Mouse (Mus musculus): ENCODE data around the gene Gm4952.
"Not testable (repeated sequence)": the region's sequence is repeated elsewhere in the genome, so short reads cannot be mapped to it uniquely, and the experiment has no call there.

The Gm4952 gene

DNA sequence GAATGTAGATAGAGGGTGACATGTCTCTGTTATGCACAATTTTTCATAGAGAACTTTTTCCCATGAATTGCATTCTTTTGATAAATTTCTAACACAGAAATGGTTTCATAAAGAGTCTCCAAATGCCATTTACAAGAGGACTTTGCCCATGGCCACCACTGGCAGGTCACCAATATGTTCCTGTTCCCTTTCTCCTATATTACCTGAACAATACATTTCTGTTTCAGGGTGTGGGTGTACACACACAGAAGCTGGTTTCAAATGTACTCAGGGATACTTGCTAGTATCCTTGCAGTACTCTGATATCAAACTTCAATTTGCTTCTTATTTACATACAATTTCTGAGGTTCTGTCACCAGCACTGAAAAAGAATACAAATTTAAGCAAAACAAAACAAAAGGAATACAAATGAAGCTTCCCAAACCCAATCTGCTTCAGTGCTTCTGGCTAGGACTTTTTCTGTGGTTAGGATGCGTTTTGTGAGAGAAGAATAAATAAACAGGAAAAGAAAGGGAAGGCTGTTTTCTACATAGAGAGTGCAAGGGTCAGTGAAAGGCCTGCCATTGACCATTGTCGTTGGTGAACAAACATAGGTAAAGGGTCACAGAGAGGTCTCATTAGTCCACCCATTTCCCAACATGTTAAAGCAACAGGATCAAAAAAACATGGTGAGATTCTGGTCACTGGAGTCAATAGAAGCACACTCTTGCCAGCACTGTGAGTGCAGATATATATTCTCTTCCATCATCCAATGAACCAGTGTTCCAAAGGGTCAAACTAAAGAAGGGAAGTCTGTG is 1.1 kb downstream of the Gm4952 start:
- no peak for DNase-seq

DNA sequence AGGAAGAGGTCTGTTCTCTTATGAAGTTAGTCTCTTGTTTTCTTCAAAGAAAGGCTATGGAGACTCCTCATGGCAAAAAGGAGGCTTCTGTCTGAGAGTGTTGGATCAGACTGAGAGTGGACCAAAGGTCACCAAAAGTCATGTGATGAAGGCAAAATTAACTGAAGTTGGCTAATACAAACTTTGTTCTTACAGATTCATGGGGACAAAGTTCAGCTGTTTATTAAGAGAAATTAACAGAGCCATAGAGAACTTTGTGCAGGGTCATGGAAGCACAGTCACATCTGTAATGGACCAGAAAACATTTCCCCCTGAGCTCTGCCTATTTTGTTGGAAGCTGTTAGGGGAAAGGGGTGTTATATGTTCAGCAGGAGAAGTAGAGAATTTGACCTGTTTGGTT is 8.6 kb downstream of the Gm4952 start:
- no peak for DNase-seq

DNA sequence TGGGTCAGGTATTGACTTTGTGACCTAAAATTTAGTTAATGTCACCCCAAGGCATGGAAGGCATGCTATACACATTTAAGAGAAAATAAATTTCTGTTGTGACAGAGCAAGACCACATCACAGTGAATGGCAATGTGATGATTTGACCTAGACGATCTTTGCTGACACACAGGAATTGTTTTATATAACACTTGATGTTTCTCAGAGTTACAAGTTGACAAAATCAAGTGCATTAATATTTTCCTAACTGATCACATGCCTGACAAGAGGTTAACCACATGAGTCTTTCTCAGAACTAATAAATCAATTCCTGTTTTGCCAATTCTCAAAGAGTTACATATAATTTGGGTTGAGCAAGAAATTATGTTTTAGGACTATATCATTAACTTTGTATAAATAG is 13.9 kb downstream of the Gm4952 start:
- no peak for DNase-seq

DNA sequence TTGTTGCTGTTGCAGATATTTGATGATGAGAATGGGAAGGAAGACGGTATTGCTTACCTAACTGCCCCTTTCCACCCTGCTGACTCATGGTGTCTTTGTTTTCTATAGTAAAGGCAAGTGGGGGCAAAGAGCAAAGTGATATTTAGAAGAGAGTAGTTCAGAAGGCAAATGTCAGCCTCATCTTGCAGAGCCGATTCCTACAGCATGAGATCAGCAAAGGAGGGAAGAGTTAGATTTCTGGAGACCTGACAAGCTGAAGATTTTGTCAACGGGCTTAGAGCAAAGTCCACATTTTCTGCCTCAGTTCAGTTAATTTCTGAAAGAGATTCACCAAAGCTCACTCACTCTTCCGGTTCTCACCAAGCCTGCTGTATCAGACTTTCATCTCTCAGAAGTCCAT is 33.4 kb downstream of the Gm4952 start, which contains the start of gene Glyat:
Glyat (plus strand) TSS at position 133 of the 400 bp plus-strand sequence.
- DNase-seq, result no peak

DNA sequence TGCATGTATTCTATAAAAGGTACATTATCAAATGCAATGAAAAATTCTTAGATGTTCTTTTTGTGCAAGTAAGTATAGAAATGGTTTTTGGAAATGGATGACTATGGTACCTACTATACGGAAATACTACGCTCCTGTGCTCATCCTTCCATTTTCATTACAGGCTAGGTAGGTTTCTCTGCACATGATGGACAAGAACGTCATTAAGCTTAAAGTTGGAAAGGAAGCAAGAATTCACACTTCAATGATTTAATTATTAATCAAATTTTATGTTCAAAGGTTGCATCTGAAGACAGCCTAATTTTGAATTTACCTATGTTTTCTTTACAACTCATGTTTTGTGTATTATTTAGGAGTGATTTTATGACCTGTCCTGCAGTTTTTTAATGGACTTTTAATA is 34.5 kb downstream of the Gm4952 start:
- DNase-seq, result no peak

DNA sequence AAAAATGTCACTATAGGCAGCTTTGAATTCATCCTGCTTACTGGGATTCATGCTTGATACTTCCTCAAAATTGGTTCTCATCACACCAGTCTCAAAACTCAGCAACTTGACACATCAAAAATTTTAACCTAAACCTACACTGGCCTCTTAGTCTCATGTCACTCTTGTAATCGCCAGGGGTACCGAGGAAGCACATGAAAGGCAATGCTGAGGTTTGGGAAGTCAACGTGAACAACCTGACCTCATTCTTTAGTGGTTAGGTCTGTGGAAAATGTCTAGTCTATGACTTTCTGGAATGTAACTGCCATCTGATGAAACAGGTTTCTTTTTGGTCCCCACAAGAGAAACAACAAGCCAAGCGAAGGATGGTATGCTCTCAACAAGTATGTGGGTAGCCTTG is 35.2 kb downstream of the Gm4952 start:
- DNase-seq, result no peak

DNA sequence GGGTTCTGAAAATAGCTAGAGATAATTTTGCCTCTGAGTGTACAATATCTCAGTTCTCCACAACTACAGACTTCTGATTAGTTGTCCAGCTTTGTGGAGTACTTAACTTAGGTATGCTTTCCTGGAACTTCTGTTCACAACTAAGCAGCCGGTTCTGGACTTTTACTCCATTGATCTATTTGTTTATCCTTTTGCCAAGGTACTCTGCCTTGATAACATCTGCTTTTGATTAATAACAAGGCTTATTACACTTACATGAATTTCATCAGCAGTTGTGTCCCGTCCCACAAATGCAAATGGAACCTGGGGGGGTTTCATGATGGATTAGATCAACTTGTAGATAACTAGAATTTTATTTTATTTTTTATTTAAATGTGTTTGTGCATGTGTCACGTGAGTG is 37.1 kb downstream of the Gm4952 start:
- DNase-seq, result no peak

DNA sequence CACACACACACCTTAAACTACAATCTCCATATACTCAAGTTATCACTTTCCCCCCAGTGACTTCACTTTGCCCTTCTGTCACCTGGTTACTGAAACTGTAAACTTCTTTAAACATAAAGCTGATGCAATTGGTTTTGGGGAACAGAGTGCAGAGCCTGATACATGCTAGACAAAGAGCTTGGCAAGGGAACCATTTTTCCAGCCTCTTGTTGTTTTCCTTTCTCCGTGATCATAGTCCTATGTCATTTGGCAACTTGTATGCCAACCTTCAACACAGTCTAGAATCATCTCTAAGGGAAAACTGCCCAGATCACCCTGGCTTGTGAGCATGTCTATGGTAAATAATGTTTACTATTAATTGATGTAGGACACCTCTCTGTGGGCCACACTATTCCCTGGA is 38.3 kb downstream of the Gm4952 start:
- DNase-seq, result no peak

DNA sequence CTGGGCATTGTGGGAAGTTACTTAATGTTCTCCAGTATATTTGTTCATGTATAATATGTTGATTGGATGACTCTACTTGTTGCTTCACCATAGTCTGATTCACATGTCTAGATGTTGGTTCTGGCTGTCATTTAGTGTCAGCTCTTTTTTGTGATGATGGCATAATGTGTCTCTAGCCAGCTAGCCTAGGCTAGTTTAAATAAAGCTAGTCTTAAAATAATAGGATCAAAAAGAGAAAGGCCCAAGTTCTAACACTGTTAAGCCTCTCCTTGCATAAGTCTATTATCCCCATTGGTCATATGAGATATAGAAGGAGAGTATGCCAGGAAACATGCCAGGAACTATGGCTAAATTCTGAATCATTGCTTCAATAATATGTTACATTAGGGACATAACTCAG is 49.7 kb downstream of the Gm4952 start:
- no peak for DNase-seq

DNA sequence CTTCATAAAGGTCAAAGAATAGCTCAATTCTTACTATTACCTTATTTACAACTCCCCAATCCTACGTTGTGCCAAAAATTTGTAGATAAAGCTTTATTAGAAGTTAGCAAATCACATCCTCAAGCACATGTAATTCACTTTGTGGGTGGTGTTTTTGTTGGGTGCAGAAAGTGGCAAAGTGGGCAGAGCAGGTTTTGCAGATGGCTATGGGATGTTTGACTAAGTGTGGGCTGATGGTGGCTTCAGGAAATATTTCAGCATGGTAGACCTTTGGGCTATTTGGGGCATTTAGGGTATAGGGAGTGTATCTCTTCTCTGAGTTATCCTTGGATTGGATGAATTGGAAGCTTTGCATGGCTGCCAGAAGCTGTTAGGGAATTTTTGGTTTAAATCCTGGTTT is 66.4 kb downstream of the Gm4952 start:
- DNase-seq, result no peak

DNA sequence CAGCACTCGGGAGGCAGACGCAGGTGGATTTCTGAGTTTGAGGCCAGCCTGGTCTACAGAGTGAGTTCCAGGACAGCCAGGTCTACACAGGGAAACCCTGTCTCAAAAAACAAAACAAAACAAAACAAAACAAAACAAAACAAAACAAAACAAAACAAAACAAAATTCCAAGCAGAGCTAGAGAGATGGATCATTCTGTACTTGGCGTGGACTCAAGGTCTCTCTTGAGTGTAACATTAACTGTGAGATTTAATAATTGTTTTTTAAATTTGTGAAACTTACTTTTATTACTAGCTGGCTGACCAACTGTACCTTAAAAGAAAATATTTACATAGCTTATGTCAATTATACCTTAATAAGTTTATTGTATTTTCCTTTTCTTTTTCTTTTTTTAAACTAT is 68.8 kb downstream of the Gm4952 start:
- not testable (repeated sequence) for DNase-seq

DNA sequence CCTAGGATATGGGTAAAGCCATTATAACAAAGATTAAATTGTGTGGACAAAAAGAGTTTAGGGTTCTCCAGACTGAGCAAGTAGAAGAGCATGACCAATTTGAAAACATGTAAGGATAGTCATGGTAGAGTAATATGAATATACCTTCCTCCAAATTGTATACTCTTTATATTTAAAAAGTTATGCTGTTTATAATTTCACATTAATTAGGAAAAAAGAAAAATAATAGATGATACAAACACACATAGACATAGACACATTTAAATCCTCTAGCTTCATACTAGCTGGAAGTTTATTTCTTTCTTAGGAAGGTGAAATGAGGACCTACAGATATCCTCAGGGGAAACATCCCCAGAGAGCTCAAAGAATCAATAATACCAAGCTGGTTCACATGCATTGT is 70.4 kb downstream of the Gm4952 start, which contains the start of gene Olfr1442:
Olfr1442 (plus strand) TSS at position 301 of the 400 bp plus-strand sequence.
- DNase-seq, result no peak

DNA sequence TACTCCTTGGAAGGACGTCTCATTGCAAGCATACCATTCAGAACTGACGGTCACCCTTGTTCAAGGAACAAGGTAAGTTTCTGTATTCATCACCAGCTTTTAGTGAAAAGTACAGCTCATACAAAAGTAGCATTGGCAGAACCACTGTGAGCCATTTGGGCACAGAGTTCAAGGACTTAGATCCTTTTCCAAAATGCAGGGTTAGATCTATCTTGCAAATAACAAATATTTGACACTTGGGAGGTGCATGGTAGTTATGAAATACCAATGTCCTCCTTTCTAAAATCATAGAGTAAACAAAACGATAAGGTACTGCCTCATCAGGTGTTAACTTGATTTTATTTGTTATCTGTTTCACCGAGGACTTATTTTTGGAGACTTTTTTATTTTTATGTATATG is 71.3 kb downstream of the Gm4952 start:
- no peak for DNase-seq

DNA sequence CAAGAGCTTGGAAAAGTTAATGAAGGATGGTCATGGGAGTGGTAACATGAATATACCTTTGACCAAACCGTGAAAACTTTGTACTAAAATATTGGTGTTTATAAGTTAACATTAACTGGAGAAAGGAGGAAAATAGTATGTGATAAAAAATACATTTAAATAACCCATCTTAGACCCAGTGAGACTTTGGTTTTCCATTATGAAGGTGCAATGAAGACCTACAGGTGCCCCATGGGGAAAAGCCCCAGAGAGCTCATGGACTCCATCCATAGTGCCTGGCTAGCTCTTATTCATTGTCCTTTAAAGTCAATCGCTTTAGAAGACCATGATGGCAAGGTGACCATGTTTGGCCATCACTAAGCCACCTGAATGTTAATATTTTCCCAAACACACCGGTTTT is 78.0 kb downstream of the Gm4952 start, which contains the start of gene Olfr1443:
Olfr1443 (plus strand) TSS at position 301 of the 400 bp plus-strand sequence.
- no peak for DNase-seq

Data from thymus, postnatal 14 days (tissue).